In genomic region chr10:5823740-5824491, GRCm38 (mm10) we compare ENCODE assay signal across 8 mouse cellular contexts. TPM values are rescaled to one million over a fixed set of nuclear protein-coding genes. Genes with fewer than 3 reads are reported as not detected.
DNase-seq lines count a peak whose midpoint lies in the region; ATAC-seq and TF ChIP-seq lines count a peak whose summit lies in the region.

TSS of gene Mtrf1l (minus strand) at chr10:5823910.

- TF ChIP-seq CTCF in kidney, postnatal 0 days (IDR thresholded peaks at IDR 0.05; ENCODE audit: low read depth) = peak; percentile 53

- WGBS in heart, embryonic 12.5 days = under 1% methylated on average over 47 of the region's 47 CpGs
- WGBS in kidney, postnatal 0 days = under 1% methylated on average over 47 of the region's 47 CpGs
- under 1% methylated on average over 47 of the region's 47 CpGs for WGBS in liver, embryonic 11.5 days
- under 1% methylated on average over 47 of the region's 47 CpGs for WGBS in stomach, embryonic 14.5 days

- DNase-seq in CD4-positive helper T cell, adult 2 months (ENCODE audit: low read depth, low spot score) = peak; percentile 98
- peak; percentile 91 for DNase-seq in brain, embryonic 18.5 days (ENCODE audit: low read depth, low spot score)
- peak; percentile 99 for DNase-seq in kidney, postnatal 0 days (ENCODE audit: low spot score)
- DNase-seq in liver, embryonic 11.5 days (ENCODE audit: low spot score) = peak; percentile 98
- peak; percentile 99 for DNase-seq in naive thymus-derived CD4-positive, alpha-beta T cell, adult 2 months (ENCODE audit: low read depth)

- no peaks in the 10 kb centered on the region for H3K27me3 ChIP-seq in heart, embryonic 12.5 days (replicated peaks)
- no peaks in the 10 kb centered on the region for H3K27me3 ChIP-seq in kidney, postnatal 0 days (ENCODE audit: insufficient read depth, low read length)
- H3K27me3 ChIP-seq in liver, embryonic 11.5 days (replicated peaks; ENCODE audit: control insufficient read depth, insufficient read depth, low read length) = no peaks in the 10 kb centered on the region
- H3K27me3 ChIP-seq in stomach, embryonic 14.5 days (ENCODE audit: control insufficient read depth, insufficient read depth, low read length) = no peaks in the 10 kb centered on the region

- H3K9ac ChIP-seq in heart, embryonic 12.5 days = peak within 1 kb of the TSS; percentile 98
- H3K9ac ChIP-seq in kidney, postnatal 0 days (ENCODE audit: low read depth, low read length) = peak within 1 kb of the TSS; percentile 88
- H3K9ac ChIP-seq in liver, embryonic 11.5 days (ENCODE audit: low read depth, low read length) = peak within 1 kb of the TSS; percentile 95
- H3K9ac ChIP-seq in stomach, embryonic 14.5 days (replicated peaks; ENCODE audit: low read depth, low read length) = peak within 1 kb of the TSS; percentile 81

- H3K4me3 ChIP-seq in heart, embryonic 12.5 days = peak within 1 kb of the TSS; percentile 96
- H3K4me3 ChIP-seq in kidney, postnatal 0 days (replicated peaks; ENCODE audit: low read depth, low read length) = peak within 1 kb of the TSS; percentile 88
- peak within 1 kb of the TSS; percentile 96 for H3K4me3 ChIP-seq in liver, embryonic 11.5 days (ENCODE audit: low read depth, low read length)
- H3K4me3 ChIP-seq in stomach, embryonic 14.5 days (ENCODE audit: low read depth, low read length) = peak within 1 kb of the TSS; percentile 82

- peak within 1 kb of the TSS; percentile 91 for H3K27ac ChIP-seq in heart, embryonic 12.5 days (ENCODE audit: poor library complexity, severe bottlenecking)
- H3K27ac ChIP-seq in kidney, postnatal 0 days = peak within 1 kb of the TSS; percentile 98
- peak within 1 kb of the TSS; percentile 91 for H3K27ac ChIP-seq in liver, embryonic 11.5 days (ENCODE audit: low read depth, low read length)
- peak within 1 kb of the TSS; percentile 95 for H3K27ac ChIP-seq in stomach, embryonic 14.5 days (ENCODE audit: low read length)

- H3K4me2 ChIP-seq in heart, embryonic 12.5 days = peak within 1 kb of the TSS; percentile 86
- peak within 1 kb of the TSS; percentile 68 for H3K4me2 ChIP-seq in kidney, postnatal 0 days (ENCODE audit: low read length)
- H3K4me2 ChIP-seq in liver, embryonic 11.5 days = peak within 1 kb of the TSS; percentile 81
- peak within 1 kb of the TSS; percentile 72 for H3K4me2 ChIP-seq in stomach, embryonic 14.5 days (replicated peaks; ENCODE audit: low read depth, low read length)

- H3K4me1 ChIP-seq in heart, embryonic 12.5 days (replicated peaks) = peaks cover 12% of the 10 kb centered on the region
- peaks cover 5% of the 10 kb centered on the region; the same call in 1 of the 2 replicates for H3K4me1 ChIP-seq in kidney, postnatal 0 days (replicated peaks; ENCODE audit: insufficient read depth, low read length)
- H3K4me1 ChIP-seq in liver, embryonic 11.5 days (replicated peaks; ENCODE audit: control insufficient read depth, insufficient read depth, low read length) = peaks cover 15% of the 10 kb centered on the region
- peaks cover 14% of the 10 kb centered on the region for H3K4me1 ChIP-seq in stomach, embryonic 14.5 days (ENCODE audit: control insufficient read depth, insufficient read depth, low read length)

- no peaks in the 10 kb centered on the region for H3K9me3 ChIP-seq in heart, embryonic 12.5 days (replicated peaks)
- no peaks in the 10 kb centered on the region for H3K9me3 ChIP-seq in kidney, postnatal 0 days (replicated peaks; ENCODE audit: low read length)
- no peaks in the 10 kb centered on the region for H3K9me3 ChIP-seq in liver, embryonic 11.5 days (ENCODE audit: control insufficient read depth, low read length)
- no peaks in the 10 kb centered on the region for H3K9me3 ChIP-seq in stomach, embryonic 14.5 days (ENCODE audit: control insufficient read depth, low read depth, low read length)

- H3K36me3 ChIP-seq in heart, embryonic 12.5 days = peaks cover 20% of the 10 kb centered on the region
- H3K36me3 ChIP-seq in kidney, postnatal 0 days (ENCODE audit: insufficient read depth, low read length) = peaks cover 6% of the 10 kb centered on the region; the same call in 1 of the 2 replicates
- H3K36me3 ChIP-seq in liver, embryonic 11.5 days (ENCODE audit: control insufficient read depth, insufficient read depth, low read length) = peaks cover 10% of the 10 kb centered on the region; the same call in 1 of the 2 replicates
- peaks cover 12% of the 10 kb centered on the region for H3K36me3 ChIP-seq in stomach, embryonic 14.5 days (ENCODE audit: control insufficient read depth, insufficient read depth, low read length)

- peak; percentile 89 for ATAC-seq in erythroid progenitor cell, adult 5-6 weeks (replicated peaks; ENCODE audit: low FRiP score, poor library complexity, severe bottlenecking)
- ATAC-seq in heart, embryonic 12.5 days (ENCODE audit: insufficient number of reproducible peaks, low FRiP score) = peak; percentile 98
- ATAC-seq in kidney, postnatal 0 days (replicated peaks; ENCODE audit: low FRiP score, low read depth) = peak; percentile 96
- peak; percentile 91 for ATAC-seq in liver, embryonic 11.5 days (replicated peaks; ENCODE audit: low FRiP score)
- peak; percentile 94 for ATAC-seq in stomach, embryonic 14.5 days (ENCODE audit: insufficient number of reproducible peaks, insufficient read depth, low FRiP score, low read depth)

RNA-seq across cellular contexts. Expression of gene Mtrf1l, which starts in this region (rescaled TPM):
- total RNA-seq in erythroid progenitor cell, adult 5-6 weeks (2015; ENCODE audit: low replicate concordance) = 23.5 and 37.8 TPM in 2 replicates
- total RNA-seq in erythroid progenitor cell, adult 5-6 weeks (2017; ENCODE audit: low replicate concordance) = 50.7 and 100 TPM in 2 replicates
- 9.2 and 15.0 TPM in 2 replicates for polyA plus RNA-seq in heart, embryonic 12.5 days (2016; fragmentation: Nextera tagmentation; extraction: Ambion mirVana)
- 13.1 and 13.3 TPM in 2 replicates for polyA plus RNA-seq in kidney, postnatal 0 days (2015; fragmentation: Nextera tagmentation; extraction: Ambion mirVana)
- 12.6 and 13.4 TPM in 2 replicates for polyA plus RNA-seq in liver, embryonic 11.5 days (2014; fragmentation: Nextera tagmentation; extraction: Ambion mirVana)
- polyA plus RNA-seq in stomach, embryonic 14.5 days (2014; fragmentation: Nextera tagmentation; extraction: Ambion mirVana) = 22.1 and 23.3 TPM in 2 replicates

Comparison
In these comparisons a context has a peak if more than half of its experiments do, and no peak if none do; other contexts are left out.
1. Peak in every context shown above with its lines: DNase-seq, ATAC-seq, H3K4me3 ChIP-seq and H3K27ac ChIP-seq.